Mouse (Mus musculus): ENCODE data around the gene Hnf1a. TPM values are rescaled to one million over a fixed set of nuclear protein-coding genes. Genes with fewer than 3 reads are reported as not detected.
"Not testable (repeated sequence)": the region's sequence is repeated elsewhere in the genome, so short reads cannot be mapped to it uniquely, and the experiment has no call there.

Hnf1a gene
- polyA plus RNA-seq, 1 experiment from 2014 or later, result 1.9 TPM

DNA sequence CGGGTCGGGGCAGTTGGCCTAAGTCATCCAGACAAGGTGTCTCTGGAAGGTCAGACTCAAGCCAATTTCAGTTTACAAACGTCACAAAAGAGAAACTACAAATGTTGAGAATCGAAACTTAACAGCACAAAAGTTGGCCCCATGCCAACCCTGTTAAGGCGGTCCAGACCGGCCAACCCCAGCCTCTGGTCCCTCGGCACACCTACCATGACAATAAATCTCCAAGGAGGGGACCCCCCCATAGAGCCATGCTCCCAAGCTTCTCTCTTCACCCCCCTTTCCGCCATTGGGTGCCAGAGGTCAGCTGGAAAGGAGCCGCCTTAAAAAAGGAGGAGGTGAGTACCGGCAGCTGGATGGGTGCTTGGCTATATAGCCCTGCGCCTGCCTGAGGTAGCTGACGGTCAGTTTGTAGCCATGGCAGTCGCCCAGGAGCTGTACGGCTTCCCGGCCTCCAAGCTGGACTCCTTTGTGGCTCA, 47.9 kb downstream of the Hnf1a start, which contains the start of gene Oasl1:
Oasl1 (plus strand) TSS at position 243 of the 476 bp plus-strand sequence.
- no peaks in the 10 kb centered on the region for H3K9me3 ChIP-seq
- no peaks in the 10 kb centered on the region for H3K36me3 ChIP-seq
- WGBS, result 61% methylated on average over 15 of the region's 15 CpGs
- no peak for DNase-seq (ENCODE audit: low spot score)
- no peak within 1 kb of the TSS for H3K4me3 ChIP-seq
- no peaks in the 10 kb centered on the region for H3K27me3 ChIP-seq (ENCODE audit: insufficient read depth, poor library complexity, severe bottlenecking)
- peaks cover 6% of the 10 kb centered on the region; the same call in 1 of the 2 replicates for H3K4me1 ChIP-seq
- no peak within 1 kb of the TSS for H3K27ac ChIP-seq

DNA sequence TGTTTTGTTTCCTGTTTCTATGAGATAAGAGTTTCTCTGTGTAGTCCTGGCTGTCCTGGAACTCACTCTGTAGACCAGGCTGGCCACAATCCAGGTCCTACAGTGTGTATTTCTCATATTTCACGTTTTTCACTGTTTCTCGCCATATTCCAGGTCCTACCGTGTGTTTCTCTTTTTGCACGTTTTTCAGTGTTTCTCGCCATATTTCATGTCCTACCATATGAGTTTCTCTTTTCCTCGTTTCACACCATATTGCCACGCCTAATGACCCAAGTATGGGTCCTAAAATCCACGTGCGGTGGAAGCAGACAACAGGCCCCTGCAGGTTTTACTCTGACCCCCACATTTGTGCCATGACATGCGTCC, 48.5 kb downstream of the Hnf1a start:
- WGBS, result 63% methylated on average over 10 of the region's 10 CpGs
- peaks cover 6% of the 10 kb centered on the region; the same call in 1 of the 2 replicates for H3K4me1 ChIP-seq
- no peak overlapping the region for H3K27ac ChIP-seq
- no peaks in the 10 kb centered on the region for H3K9me3 ChIP-seq
- no peaks in the 10 kb centered on the region for H3K36me3 ChIP-seq
- H3K4me3 ChIP-seq, result no peak overlapping the region
- no peaks in the 10 kb centered on the region for H3K27me3 ChIP-seq (ENCODE audit: insufficient read depth, poor library complexity, severe bottlenecking)
- no peak for DNase-seq (ENCODE audit: low spot score)

DNA sequence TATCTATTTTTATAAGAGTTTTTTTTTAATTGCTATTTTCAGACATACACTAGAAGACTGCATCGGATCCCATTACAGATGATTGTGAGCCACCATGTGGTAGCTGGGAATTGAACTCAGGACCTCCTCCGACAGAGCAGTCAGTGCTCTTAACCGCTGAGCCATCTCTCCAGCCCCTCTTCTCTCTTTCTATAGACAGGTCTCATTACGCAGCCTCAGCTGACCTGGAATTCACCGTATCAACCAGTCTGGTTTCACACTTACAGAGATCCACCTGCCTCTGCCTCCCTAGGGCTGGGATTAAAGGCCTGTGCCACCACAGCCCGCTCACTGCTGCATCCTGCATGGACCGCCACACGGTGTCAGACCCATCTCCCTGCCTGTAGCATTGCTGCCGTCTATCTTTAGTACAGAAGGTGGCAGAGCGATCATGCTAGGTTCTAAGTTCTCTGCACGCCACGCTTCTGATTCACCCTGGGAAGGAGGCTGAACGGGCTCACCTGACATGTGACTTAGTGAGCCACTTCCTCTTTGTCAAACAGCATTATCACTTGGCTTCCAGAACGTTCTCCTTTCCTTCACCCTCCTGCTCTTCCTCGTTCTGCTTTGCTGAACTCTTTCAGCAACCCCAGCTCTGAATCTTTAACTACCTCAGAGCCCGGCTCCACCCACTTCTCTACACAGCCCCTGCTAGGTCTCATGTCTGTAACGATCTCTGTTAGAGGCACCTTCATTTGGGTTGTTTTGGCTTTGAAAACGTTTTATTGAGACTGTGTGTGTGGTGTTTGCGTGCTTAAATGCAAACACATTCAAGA, 49.1 kb downstream of the Hnf1a start:
- Histone ChIP-seq H3K4me3 (no peak overlapping the region), H3K4me1 (peaks cover 6% of the 10 kb centered on the region; the same call in 1 of the 2 replicates), H3K36me3 (no peaks in the 10 kb centered on the region), H3K27me3 (ENCODE audit: insufficient read depth, poor library complexity, severe bottlenecking) (no peaks in the 10 kb centered on the region), H3K27ac (no peak overlapping the region), H3K9me3 (no peaks in the 10 kb centered on the region)
- WGBS, result 72% methylated on average over 19 of the region's 19 CpGs
- DNase-seq (ENCODE audit: low spot score), result no peak

DNA sequence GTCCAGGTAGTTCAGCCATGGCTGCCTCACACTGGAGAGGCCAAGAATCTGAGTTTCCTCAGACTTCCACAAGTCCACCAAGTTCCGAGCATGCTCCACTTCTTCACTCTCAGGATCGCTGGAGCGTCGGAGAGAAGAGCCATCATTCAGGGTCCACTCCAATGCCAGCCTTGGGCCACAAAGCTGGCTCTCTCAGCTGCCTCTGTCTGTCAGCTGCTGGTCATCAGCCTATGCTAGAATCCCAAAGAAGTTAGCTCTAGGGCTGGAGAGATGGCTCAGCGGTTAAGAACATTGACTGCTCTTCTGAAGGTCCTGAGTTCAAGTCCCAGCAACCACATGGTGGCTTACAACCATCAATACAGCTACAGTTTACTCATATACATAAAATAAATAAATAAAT, 53.5 kb downstream of the Hnf1a start:
- not testable (repeated sequence) for H3K27me3 ChIP-seq (ENCODE audit: insufficient read depth, poor library complexity, severe bottlenecking); H3K9me3 ChIP-seq; DNase-seq (ENCODE audit: low spot score); H3K4me3 ChIP-seq; H3K36me3 ChIP-seq; H3K27ac ChIP-seq; H3K4me1 ChIP-seq
- 89% methylated on average over 5 of the region's 5 CpGs for WGBS

DNA sequence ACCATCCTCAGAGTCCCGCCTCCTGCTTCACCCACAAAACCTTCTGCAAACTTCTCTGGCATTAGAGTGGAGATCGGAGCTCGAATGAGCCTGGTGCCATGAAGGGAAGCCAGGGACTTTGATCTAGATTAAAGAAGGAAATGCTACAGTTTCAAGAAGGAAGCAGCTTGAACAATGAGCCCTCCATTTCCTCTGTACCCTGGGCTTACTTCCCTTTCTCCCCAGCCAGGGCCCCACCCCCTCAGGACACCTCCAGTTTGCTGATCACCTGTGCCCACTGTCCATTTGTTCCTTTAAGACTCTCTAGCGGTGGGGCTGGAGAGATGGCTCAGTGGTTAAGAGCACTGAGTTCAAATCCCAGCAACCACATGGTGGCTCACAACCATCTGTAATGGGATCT, 54.1 kb downstream of the Hnf1a start:
- Histone ChIP-seq H3K36me3 (no peaks in the 10 kb centered on the region), H3K27me3 (ENCODE audit: insufficient read depth, poor library complexity, severe bottlenecking) (no peaks in the 10 kb centered on the region), H3K4me1 (peaks cover 8% of the 10 kb centered on the region), H3K27ac (no peak overlapping the region), H3K4me3 (no peak overlapping the region), H3K9me3 (no peaks in the 10 kb centered on the region)
- no peak for DNase-seq (ENCODE audit: low spot score)
- WGBS, result 65% methylated on average over 4 of the region's 4 CpGs

DNA sequence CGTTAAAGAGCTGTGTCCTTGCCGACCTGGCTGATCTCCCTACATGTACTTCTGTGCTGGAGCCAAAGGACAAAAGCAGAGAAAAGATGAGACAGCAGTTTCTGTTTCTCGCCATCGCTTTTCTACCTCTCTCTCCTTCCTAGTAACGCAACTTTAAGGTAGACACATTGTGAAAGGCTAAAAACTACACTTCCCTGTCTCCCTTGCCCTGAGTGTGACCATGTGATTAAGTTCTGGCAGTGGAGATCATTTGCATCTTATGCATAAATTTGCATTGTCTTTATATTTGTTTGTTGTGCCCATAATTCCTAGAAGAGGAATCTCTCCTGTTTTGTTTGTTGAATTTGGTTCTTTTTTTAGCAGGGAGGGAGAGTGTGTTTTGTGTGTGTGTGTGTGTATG, 55.0 kb downstream of the Hnf1a start:
- H3K4me1 ChIP-seq, result peaks cover 8% of the 10 kb centered on the region
- no peaks in the 10 kb centered on the region for H3K36me3 ChIP-seq
- H3K27ac ChIP-seq, result no peak overlapping the region
- H3K27me3 ChIP-seq (ENCODE audit: insufficient read depth, poor library complexity, severe bottlenecking), result no peaks in the 10 kb centered on the region
- 77% methylated on average over 5 of the region's 5 CpGs for WGBS
- no peak for DNase-seq (ENCODE audit: low spot score)
- no peak overlapping the region for H3K4me3 ChIP-seq
- H3K9me3 ChIP-seq, result no peaks in the 10 kb centered on the region

DNA sequence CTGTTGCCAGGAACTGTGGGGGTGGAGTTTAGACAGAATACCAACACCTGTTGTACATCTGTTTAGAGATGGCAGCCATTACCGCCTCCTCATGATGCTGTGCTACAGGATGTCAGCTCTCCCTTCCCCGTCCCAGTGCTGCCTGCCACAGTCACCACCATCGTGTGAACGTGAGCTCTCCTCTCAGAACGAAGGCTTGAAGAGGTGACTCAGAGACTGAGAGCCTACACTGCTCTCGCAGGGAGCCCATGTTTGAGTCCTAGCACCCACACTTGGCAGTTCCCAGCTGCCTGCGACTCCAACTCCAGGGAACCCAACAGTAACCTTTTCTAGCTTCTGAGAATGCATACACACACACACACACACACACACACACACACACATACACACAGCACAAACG, 56.0 kb downstream of the Hnf1a start:
- no peak for DNase-seq (ENCODE audit: low spot score)
- Histone ChIP-seq H3K27ac (no peak overlapping the region), H3K36me3 (no peaks in the 10 kb centered on the region), H3K27me3 (ENCODE audit: insufficient read depth, poor library complexity, severe bottlenecking) (no peaks in the 10 kb centered on the region), H3K4me1 (peaks cover 8% of the 10 kb centered on the region), H3K9me3 (no peaks in the 10 kb centered on the region), H3K4me3 (no peak overlapping the region)
- WGBS, result 68% methylated on average over 8 of the region's 8 CpGs

DNA sequence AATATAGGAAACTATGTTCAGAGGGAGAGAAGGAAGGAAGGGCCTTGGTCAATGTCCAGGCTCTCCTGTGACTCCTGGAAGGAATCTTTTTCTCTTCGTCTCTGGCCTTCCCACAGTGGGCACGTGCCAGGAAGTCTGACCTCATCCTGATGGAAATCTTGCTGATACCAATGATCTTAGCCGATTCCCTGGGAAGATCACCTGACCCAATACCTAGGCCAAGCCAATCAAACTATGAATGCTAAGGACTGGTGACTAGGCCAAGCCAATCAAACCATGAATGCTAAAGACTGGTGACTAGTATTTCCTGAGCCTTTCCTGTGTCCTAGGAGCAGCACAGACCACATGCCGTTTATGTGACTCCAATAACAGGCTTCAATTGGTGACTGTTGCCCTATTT, 57.2 kb downstream of the Hnf1a start:
- no peak overlapping the region for H3K27ac ChIP-seq
- peaks cover 8% of the 10 kb centered on the region for H3K4me1 ChIP-seq
- 63% methylated on average over 4 of the region's 4 CpGs for WGBS
- H3K9me3 ChIP-seq, result no peaks in the 10 kb centered on the region
- H3K36me3 ChIP-seq, result no peaks in the 10 kb centered on the region
- no peak for DNase-seq (ENCODE audit: low spot score)
- no peak overlapping the region for H3K4me3 ChIP-seq
- H3K27me3 ChIP-seq (ENCODE audit: insufficient read depth, poor library complexity, severe bottlenecking), result no peaks in the 10 kb centered on the region

DNA sequence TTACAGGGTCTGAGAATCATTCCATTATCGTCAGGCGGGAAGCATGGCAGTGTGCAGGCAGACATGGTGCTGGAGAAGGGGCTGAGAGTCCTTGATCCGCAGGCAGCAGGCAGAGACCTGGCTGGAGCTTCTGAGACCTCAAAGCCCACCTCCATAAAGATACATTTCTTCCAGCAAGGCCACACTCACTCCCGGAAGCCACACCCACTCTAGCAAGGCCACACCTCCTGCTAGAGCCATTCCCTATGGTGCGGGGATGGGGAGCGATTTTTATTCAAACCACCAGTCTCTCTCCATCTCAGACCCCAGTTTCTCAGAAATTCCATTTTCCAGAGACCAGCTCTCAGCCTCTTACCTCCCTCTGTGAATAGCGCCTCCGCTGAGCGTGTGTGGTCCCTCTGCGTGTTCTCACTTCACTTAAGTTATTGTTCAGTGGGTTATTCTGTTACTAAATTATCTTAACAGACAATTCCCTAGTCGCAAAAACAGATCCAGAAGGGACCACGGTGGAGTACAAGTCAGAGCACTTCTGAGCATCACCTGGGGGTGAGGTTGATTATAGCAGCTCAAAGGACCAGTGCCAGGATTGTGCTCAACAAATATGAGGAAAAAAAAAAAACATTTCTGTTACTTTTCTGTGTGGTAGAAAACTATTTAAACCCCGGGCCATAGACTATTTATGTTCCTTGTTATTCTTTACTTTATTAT, 62.1 kb downstream of the Hnf1a start:
- no peaks in the 10 kb centered on the region for H3K36me3 ChIP-seq
- H3K27ac ChIP-seq, result no peak overlapping the region
- no peaks in the 10 kb centered on the region for H3K4me1 ChIP-seq
- no peak for DNase-seq (ENCODE audit: low spot score)
- H3K9me3 ChIP-seq, result no peaks in the 10 kb centered on the region
- H3K4me3 ChIP-seq, result no peak overlapping the region
- H3K27me3 ChIP-seq (ENCODE audit: insufficient read depth, poor library complexity, severe bottlenecking), result no peaks in the 10 kb centered on the region
- WGBS, result 47% methylated on average over 13 of the region's 13 CpGs

DNA sequence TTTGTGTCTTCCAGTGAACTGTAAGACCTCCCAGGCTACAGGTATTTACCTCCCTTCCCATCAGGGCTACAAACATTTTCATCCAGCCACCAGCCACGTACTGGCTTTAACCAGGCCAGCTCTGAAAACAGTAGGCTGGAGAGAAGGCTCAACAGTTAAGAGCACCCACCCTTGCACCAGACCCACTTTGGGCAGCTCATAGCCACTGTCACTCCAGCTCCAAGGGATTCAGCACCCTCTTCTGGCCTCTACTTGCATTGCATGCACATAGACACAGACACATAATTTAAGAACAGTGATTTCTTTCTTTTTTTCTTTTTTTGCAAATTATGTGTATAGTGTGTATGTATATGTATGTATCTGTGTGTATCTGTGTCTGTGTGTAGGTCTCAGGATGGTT, 68.5 kb downstream of the Hnf1a start:
- DNase-seq (ENCODE audit: low spot score), result no peak
- WGBS, result 35% methylated on average over 1 of the region's 1 CpGs
- no peaks in the 10 kb centered on the region for H3K9me3 ChIP-seq
- H3K4me3 ChIP-seq, result no peak overlapping the region
- H3K36me3 ChIP-seq, result no peaks in the 10 kb centered on the region
- H3K27me3 ChIP-seq (ENCODE audit: insufficient read depth, poor library complexity, severe bottlenecking), result 0 out of 2 replicates have a peak, but pooled peaks cover 2% of the 10 kb centered on the region
- no peak overlapping the region for H3K27ac ChIP-seq
- H3K4me1 ChIP-seq, result peaks cover 5% of the 10 kb centered on the region; the same call in 1 of the 2 replicates

Other genes with a start within 250 kb of the Hnf1a start
- gene Ankrd13a, start 196.4 kb downstream of the Hnf1a start, polyA plus RNA-seq (2016; fragmentation: Nextera tagmentation; extraction: Ambion mirVana), result 37.5 and 41.2 TPM in 2 replicates
- 31.6 and 33.0 TPM in 2 replicates for gene Git2, start 195.6 kb downstream of the Hnf1a start, polyA plus RNA-seq (2016; fragmentation: Nextera tagmentation; extraction: Ambion mirVana)
- gene 1500011B03Rik, start 147.6 kb downstream of the Hnf1a start, polyA plus RNA-seq (2016; fragmentation: Nextera tagmentation; extraction: Ambion mirVana), result 58.7 and 77.1 TPM in 2 replicates
- not detected in 2 replicates for gene 4930519G04Rik, start 117.4 kb downstream of the Hnf1a start, polyA plus RNA-seq (2016; fragmentation: Nextera tagmentation; extraction: Ambion mirVana)
- not detected in 2 replicates for gene Gm9936, start 112.4 kb downstream of the Hnf1a start, polyA plus RNA-seq (2016; fragmentation: Nextera tagmentation; extraction: Ambion mirVana)
- gene Oasl2, start 74.2 kb downstream of the Hnf1a start, polyA plus RNA-seq (2016; fragmentation: Nextera tagmentation; extraction: Ambion mirVana), result 1.1 and 1.7 TPM in 2 replicates
- 0.31 TPM in 1 of 2 replicates, not detected in the other for gene Oasl1, start 47.9 kb downstream of the Hnf1a start, polyA plus RNA-seq (2016; fragmentation: Nextera tagmentation; extraction: Ambion mirVana)
- gene 2210016L21Rik, start 28.9 kb downstream of the Hnf1a start, polyA plus RNA-seq (2016; fragmentation: Nextera tagmentation; extraction: Ambion mirVana), result 30.1 and 33.0 TPM in 2 replicates
- 6.9 and 11.5 TPM in 2 replicates for gene Sppl3, start 40.0 kb upstream of the Hnf1a start, polyA plus RNA-seq (2016; fragmentation: Nextera tagmentation; extraction: Ambion mirVana)
- 13.7 and 15.7 TPM in 2 replicates for gene Gm10401, start 127.2 kb upstream of the Hnf1a start, polyA plus RNA-seq (2016; fragmentation: Nextera tagmentation; extraction: Ambion mirVana)
- gene Acads, start 148.3 kb upstream of the Hnf1a start, polyA plus RNA-seq (2016; fragmentation: Nextera tagmentation; extraction: Ambion mirVana), result 107 and 138 TPM in 2 replicates
- gene Unc119b, start 163.9 kb upstream of the Hnf1a start, polyA plus RNA-seq (2016; fragmentation: Nextera tagmentation; extraction: Ambion mirVana), result 25.7 and 35.8 TPM in 2 replicates
- 110 and 113 TPM in 2 replicates for gene Mlec, start 187.1 kb upstream of the Hnf1a start, polyA plus RNA-seq (2016; fragmentation: Nextera tagmentation; extraction: Ambion mirVana)
- 0.79 and 1.2 TPM in 2 replicates for gene Cabp1, start 223.3 kb upstream of the Hnf1a start, polyA plus RNA-seq (2016; fragmentation: Nextera tagmentation; extraction: Ambion mirVana)

Measured in heart, embryonic 10.5 days (tissue).